ENCODE assay signal across 8 mouse cellular contexts in genomic region chr7:107371126-107371920, GRCm38 (mm10). TPM values are rescaled to one million over a fixed set of nuclear protein-coding genes. Genes with fewer than 3 reads are reported as not detected.
DNase-seq lines count a peak whose midpoint lies in the region; ATAC-seq and TF ChIP-seq lines count a peak whose summit lies in the region.

No protein-coding gene starts in this region.

- H3K4me1 ChIP-seq in heart, embryonic 13.5 days, result peaks cover 10% of the 10 kb centered on the region
- H3K4me1 ChIP-seq in embryonic fibroblast, embryonic 13.5 days (ENCODE audit: control insufficient read depth, insufficient read depth, low read length), result 0 out of 2 replicates have a peak, but pooled peaks cover 3% of the 10 kb centered on the region
- H3K4me1 ChIP-seq in midbrain, embryonic 11.5 days (ENCODE audit: control insufficient read depth, insufficient read depth, low read length), result peaks cover 3% of the 10 kb centered on the region; the same call in 1 of the 2 replicates

- no peaks in the 10 kb centered on the region for H3K9me3 ChIP-seq in heart, embryonic 13.5 days
- H3K9me3 ChIP-seq in midbrain, embryonic 11.5 days (ENCODE audit: control insufficient read depth, low read length), result no peaks in the 10 kb centered on the region

- DNase-seq in heart, adult 9 months (ENCODE audit: low spot score in 2 of 2), result no peak
- DNase-seq in adrenal gland, postnatal 36 days, result peak; percentile 10 to 23
- peak; percentile 4 for DNase-seq in kidney, adult 9 months
- peak; percentile 92 for DNase-seq in midbrain, embryonic 11.5 days (ENCODE audit: low spot score, missing footprints)
- peak; percentile 49 for DNase-seq in testis, postnatal 14 days (ENCODE audit: low spot score)

- peak overlapping the region; percentile 73 for H3K9ac ChIP-seq in heart, embryonic 13.5 days
- H3K9ac ChIP-seq in midbrain, embryonic 11.5 days (ENCODE audit: low read length), result peak overlapping the region; percentile 71

- peaks cover 73% of the 10 kb centered on the region for H3K27me3 ChIP-seq in heart, embryonic 13.5 days (replicated peaks)
- H3K27me3 ChIP-seq in midbrain, embryonic 11.5 days (ENCODE audit: control insufficient read depth, insufficient read depth, low read length), result peaks cover 28% of the 10 kb centered on the region

- no peaks in the 10 kb centered on the region for H3K36me3 ChIP-seq in heart, embryonic 13.5 days
- no peaks in the 10 kb centered on the region for H3K36me3 ChIP-seq in midbrain, embryonic 11.5 days (ENCODE audit: control insufficient read depth, insufficient read depth, low read length)

- H3K4me2 ChIP-seq in heart, embryonic 13.5 days, result peak overlapping the region; percentile 99
- peak overlapping the region; percentile 98 for H3K4me2 ChIP-seq in midbrain, embryonic 11.5 days

- H3K4me3 ChIP-seq in heart, embryonic 13.5 days, result peak overlapping the region; percentile 66
- peak overlapping the region; percentile 56 for H3K4me3 ChIP-seq in embryonic fibroblast, embryonic 13.5 days (ENCODE audit: insufficient read depth, low read length)
- H3K4me3 ChIP-seq in midbrain, embryonic 11.5 days (ENCODE audit: low read depth, low read length), result peak overlapping the region; percentile 65

- no peak for ATAC-seq in heart, embryonic 13.5 days (ENCODE audit: extremely low read depth, insufficient number of reproducible peaks, low FRiP score, low TSS enrichment)
- ATAC-seq in midbrain, embryonic 11.5 days (ENCODE audit: low FRiP score), result peak; percentile 78
- no peak for ATAC-seq in activated CD4-positive, CD25-positive, alpha-beta regulatory T cell, adult 4 months

- WGBS in heart, embryonic 13.5 days, result 2% methylated on average over 45 of the region's 45 CpGs
- WGBS in midbrain, embryonic 11.5 days, result 4% methylated on average over 42 of the region's 45 CpGs

- H3K27ac ChIP-seq in heart, embryonic 13.5 days (replicated peaks), result no peak overlapping the region
- no peak overlapping the region for H3K27ac ChIP-seq in embryonic fibroblast, embryonic 13.5 days (ENCODE audit: insufficient read depth, low read length)
- H3K27ac ChIP-seq in midbrain, embryonic 11.5 days (ENCODE audit: low read depth, low read length), result no peak overlapping the region

- no peak for TF ChIP-seq POLR2A in embryonic fibroblast, embryonic 13.5 days (IDR thresholded peaks at IDR 0.05; ENCODE audit: low read depth, low read length)

- no peak for TF ChIP-seq CTCF in embryonic fibroblast, embryonic 13.5 days (IDR thresholded peaks at IDR 0.05; ENCODE audit: borderline replicate concordance, insufficient read depth, low read length)

RNA-seq across cellular contexts. Expression of gene Syt9, which starts 0.8 kb away (rescaled TPM):
- polyA plus RNA-seq in heart, embryonic 13.5 days (2015; fragmentation: Nextera tagmentation; extraction: Ambion mirVana), result 0.39 and 0.45 TPM in 2 replicates
- total RNA-seq in adrenal gland, postnatal 36 days (2021), result 1 to 10 TPM; 2.1 to 3.0 TPM
- polyA plus RNA-seq in embryonic fibroblast, embryonic 13.5 days (2011; ENCODE audit: insufficient read length, low read depth, missing spikeins), result 0.21 TPM in 1 of 2 replicates, not detected in the other
- 3.9 and 5.6 TPM in 2 replicates for polyA plus RNA-seq in midbrain, embryonic 11.5 days (2014; fragmentation: Nextera tagmentation; extraction: Ambion mirVana)
- not detected for polyA plus RNA-seq in activated CD4-positive, CD25-positive, alpha-beta regulatory T cell, adult 4 months (2017; shearing (Covaris generic))

Comparison
In these comparisons a context has a peak if more than half of its experiments do, and no peak if none do; other contexts are left out.
1. DNase-seq: peak in adrenal gland, postnatal 36 days (2 of 2), kidney, adult 9 months (single experiment), midbrain, embryonic 11.5 days (single experiment) and testis, postnatal 14 days (single experiment); none in heart, adult 9 months (0 of 2).
2. Peak in every context shown above with its lines, with median percentiles within 50 percentile points of each other: H3K4me3 ChIP-seq.